Comparison of ENCODE assay signal across 10 mouse cellular contexts in the genomic region with DNA sequence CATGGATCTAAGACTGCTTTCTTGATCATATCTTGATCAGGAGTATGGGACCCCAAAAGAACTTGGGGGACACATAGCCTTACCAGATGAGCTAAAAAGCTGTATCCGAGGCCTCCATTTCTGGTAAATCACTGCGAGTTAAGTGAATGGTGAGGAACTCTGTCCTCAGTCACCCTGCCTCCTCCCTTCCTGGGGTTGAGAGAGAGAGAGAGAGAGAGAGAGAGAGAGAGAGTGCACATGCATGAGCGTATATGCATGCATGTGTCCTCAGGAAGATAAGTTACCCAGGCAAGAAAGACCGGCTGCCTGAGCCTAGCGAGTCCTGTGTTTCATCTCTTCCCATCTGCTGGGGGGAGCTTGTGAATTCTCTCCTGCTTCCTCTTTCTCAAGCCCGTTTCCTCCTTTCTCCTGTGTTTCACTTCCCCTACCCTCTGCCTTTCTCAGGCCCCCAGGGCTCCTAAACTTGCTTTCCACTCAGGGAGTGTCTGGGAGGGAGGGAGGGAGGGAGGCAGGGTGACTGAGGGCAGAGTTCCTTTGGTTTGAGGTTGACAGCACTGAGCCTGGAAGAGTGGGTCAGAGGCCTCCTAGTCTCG. TPM values are rescaled to one million over a fixed set of nuclear protein-coding genes. Genes with fewer than 3 reads are reported as not detected.
A peak's percentile ranks its signal among the peaks of the same experiment; 100 is the strongest.
DNase-seq lines count a peak whose midpoint lies in the region; ATAC-seq lines count a peak whose summit lies in the region.
"Had no signal": no experiment of that assay in that cellular context is flagged by ENCODE, and none has a peak within 500 bp of the region (broad histone marks: within the 10 kb centered on the region; RNA-seq: fewer than 3 reads in every experiment).

No protein-coding gene starts in this region.

- WGBS in embryonic facial prominence, embryonic 11.5 days, result 53% methylated on average over 7 of the region's 7 CpGs
- 52% methylated on average over 7 of the region's 7 CpGs for WGBS in embryonic facial prominence, embryonic 10.5 days
- WGBS in lung, embryonic 15.5 days, result 26% methylated on average over 7 of the region's 7 CpGs
- WGBS in intestine, embryonic 16.5 days, result 40% methylated on average over 7 of the region's 7 CpGs

- H3K9me3 ChIP-seq in embryonic facial prominence, embryonic 11.5 days (replicated peaks; ENCODE audit: control insufficient read depth, low read length), result no peaks in the 10 kb centered on the region; the same call in 1 of the 2 replicates
- H3K9me3 ChIP-seq in embryonic facial prominence, embryonic 10.5 days, result peaks cover 7% of the 10 kb centered on the region
- H3K9me3 ChIP-seq in lung, embryonic 15.5 days, result no peaks in the 10 kb centered on the region; the same call in 1 of the 2 replicates
- H3K9me3 ChIP-seq in intestine, embryonic 16.5 days (ENCODE audit: control insufficient read depth, low read length), result no peaks in the 10 kb centered on the region

- H3K27me3 ChIP-seq in embryonic facial prominence, embryonic 11.5 days (ENCODE audit: control insufficient read depth, insufficient read depth, low read length), result peaks cover 7% of the 10 kb centered on the region; the same call in 1 of the 2 replicates
- H3K27me3 ChIP-seq in embryonic facial prominence, embryonic 10.5 days (replicated peaks; ENCODE audit: low read depth, poor library complexity, severe bottlenecking), result peaks cover 30% of the 10 kb centered on the region
- peaks cover 11% of the 10 kb centered on the region for H3K27me3 ChIP-seq in lung, embryonic 15.5 days
- H3K27me3 ChIP-seq in intestine, embryonic 16.5 days (replicated peaks; ENCODE audit: control insufficient read depth, insufficient read depth, low read length), result no peaks in the 10 kb centered on the region
- H3K27me3 ChIP-seq in splenic B cell, adult 2 months (ENCODE audit: control insufficient read depth, insufficient read depth, low read length, poor library complexity, severe bottlenecking), result no peaks in the 10 kb centered on the region

- no peak overlapping the region for H3K27ac ChIP-seq in embryonic facial prominence, embryonic 11.5 days (replicated peaks; ENCODE audit: low read depth, low read length)
- no peak overlapping the region for H3K27ac ChIP-seq in embryonic facial prominence, embryonic 10.5 days (replicated peaks)
- H3K27ac ChIP-seq in lung, embryonic 15.5 days, result peak overlapping the region; percentile 83
- H3K27ac ChIP-seq in intestine, embryonic 16.5 days (ENCODE audit: low read length), result peak overlapping the region; percentile 77

- H3K4me1 ChIP-seq in embryonic facial prominence, embryonic 11.5 days (ENCODE audit: control insufficient read depth, insufficient read depth, low read length), result peaks cover 15% of the 10 kb centered on the region
- H3K4me1 ChIP-seq in embryonic facial prominence, embryonic 10.5 days, result peaks cover 69% of the 10 kb centered on the region
- peaks cover 63% of the 10 kb centered on the region for H3K4me1 ChIP-seq in lung, embryonic 15.5 days
- H3K4me1 ChIP-seq in intestine, embryonic 16.5 days (ENCODE audit: control insufficient read depth, insufficient read depth, low read length), result peaks cover 54% of the 10 kb centered on the region

- no peak overlapping the region for H3K4me3 ChIP-seq in embryonic facial prominence, embryonic 11.5 days (ENCODE audit: low read depth, low read length)
- no peak overlapping the region for H3K4me3 ChIP-seq in embryonic facial prominence, embryonic 10.5 days
- H3K4me3 ChIP-seq in lung, embryonic 15.5 days, result no peak overlapping the region
- no peak overlapping the region for H3K4me3 ChIP-seq in intestine, embryonic 16.5 days (ENCODE audit: low read length)

- 0 out of 2 replicates have a peak overlapping the region, but pooled peaks have one; percentile 6 for H3K9ac ChIP-seq in embryonic facial prominence, embryonic 11.5 days (replicated peaks; ENCODE audit: low read length)
- no peak overlapping the region for H3K9ac ChIP-seq in lung, embryonic 15.5 days
- H3K9ac ChIP-seq in intestine, embryonic 16.5 days (ENCODE audit: low read depth, low read length), result peak overlapping the region; percentile 33; the same call in 1 of the 2 replicates

- DNase-seq in embryonic facial prominence, embryonic 11.5 days (ENCODE audit: low spot score), result no peak
- no peak for DNase-seq in embryonic facial prominence, embryonic 10.5 days (ENCODE audit: low spot score)
- DNase-seq in lung, postnatal 14 days, result no peak
- peak; percentile 70 for DNase-seq in splenic B cell, adult 2 months (ENCODE audit: low read depth, low spot score)
- no peak for DNase-seq in right cerebral cortex, postnatal 14 days
- DNase-seq in adrenal gland, adult (ENCODE audit: inconsistent age in 2 of 2, low spot score in 1 of 2), result no peak
- DNase-seq: cerebellum, adult 11 months had no signal

- ATAC-seq in embryonic facial prominence, embryonic 11.5 days (replicated peaks; ENCODE audit: insufficient number of reproducible peaks, low FRiP score, low TSS enrichment, low read depth), result no peak
- ATAC-seq in lung, embryonic 15.5 days (ENCODE audit: borderline replicate concordance, extremely low read depth, low FRiP score, low TSS enrichment), result no peak
- ATAC-seq in intestine, embryonic 16.5 days, result no peak

- no peak overlapping the region for H3K4me2 ChIP-seq in embryonic facial prominence, embryonic 11.5 days (ENCODE audit: low read depth, low read length)
- no peak overlapping the region for H3K4me2 ChIP-seq in lung, embryonic 15.5 days
- H3K4me2 ChIP-seq in intestine, embryonic 16.5 days (ENCODE audit: low read depth, low read length), result no peak overlapping the region
- H3K4me2 ChIP-seq: midbrain, embryonic 11.5 days had no signal

- H3K36me3 ChIP-seq in embryonic facial prominence, embryonic 11.5 days (replicated peaks; ENCODE audit: control insufficient read depth, insufficient read depth, low read depth, low read length), result no peaks in the 10 kb centered on the region
- H3K36me3 ChIP-seq in embryonic facial prominence, embryonic 10.5 days (replicated peaks), result 0 out of 2 replicates have a peak, but pooled peaks cover 1% of the 10 kb centered on the region
- peaks cover 8% of the 10 kb centered on the region; the same call in 1 of the 2 replicates for H3K36me3 ChIP-seq in lung, embryonic 15.5 days
- H3K36me3 ChIP-seq in intestine, embryonic 16.5 days (ENCODE audit: control insufficient read depth, insufficient read depth, low read length), result no peaks in the 10 kb centered on the region
- H3K36me3 ChIP-seq in splenic B cell, adult 2 months (ENCODE audit: control insufficient read depth, insufficient read depth, low read length, poor library complexity, severe bottlenecking), result peaks cover 18% of the 10 kb centered on the region

RNA-seq across cellular contexts. Expression of a gene that starts 12.2 kb away (rescaled TPM):
- polyA plus RNA-seq in embryonic facial prominence, embryonic 11.5 days (2014; fragmentation: Nextera tagmentation; extraction: Ambion mirVana), result 23.2 and 24.8 TPM in 2 replicates
- 31.6 and 33.2 TPM in 2 replicates for polyA plus RNA-seq in embryonic facial prominence, embryonic 10.5 days (2016; fragmentation: Nextera tagmentation; extraction: Ambion mirVana)
- polyA plus RNA-seq in lung, embryonic 15.5 days (2015; fragmentation: Nextera tagmentation; extraction: Ambion mirVana), result 18.2 and 19.2 TPM in 2 replicates
- polyA plus RNA-seq in intestine, embryonic 16.5 days (2015; fragmentation: Nextera tagmentation; extraction: Ambion mirVana), result 21.6 and 22.0 TPM in 2 replicates

RNA-seq across cellular contexts. Expression of a gene that starts 19.9 kb away (rescaled TPM):
- polyA plus RNA-seq in embryonic facial prominence, embryonic 11.5 days (2014; fragmentation: Nextera tagmentation; extraction: Ambion mirVana), result 1.1 and 1.5 TPM in 2 replicates
- 1.2 and 1.5 TPM in 2 replicates for polyA plus RNA-seq in embryonic facial prominence, embryonic 10.5 days (2016; fragmentation: Nextera tagmentation; extraction: Ambion mirVana)
- polyA plus RNA-seq in lung, embryonic 15.5 days (2015; fragmentation: Nextera tagmentation; extraction: Ambion mirVana), result 2.9 and 3.5 TPM in 2 replicates
- 1.4 and 1.8 TPM in 2 replicates for polyA plus RNA-seq in intestine, embryonic 16.5 days (2015; fragmentation: Nextera tagmentation; extraction: Ambion mirVana)

RNA-seq across cellular contexts. Expression of a gene that starts 26.1 kb away (rescaled TPM):
- 29.4 and 29.7 TPM in 2 replicates for polyA plus RNA-seq in embryonic facial prominence, embryonic 11.5 days (2014; fragmentation: Nextera tagmentation; extraction: Ambion mirVana)
- 33.5 and 34.1 TPM in 2 replicates for polyA plus RNA-seq in embryonic facial prominence, embryonic 10.5 days (2016; fragmentation: Nextera tagmentation; extraction: Ambion mirVana)
- 26.8 and 30.9 TPM in 2 replicates for polyA plus RNA-seq in lung, embryonic 15.5 days (2015; fragmentation: Nextera tagmentation; extraction: Ambion mirVana)
- polyA plus RNA-seq in intestine, embryonic 16.5 days (2015; fragmentation: Nextera tagmentation; extraction: Ambion mirVana), result 21.4 and 22.5 TPM in 2 replicates

RNA-seq across cellular contexts. Expression of a gene that starts 31.7 kb away (rescaled TPM):
- polyA plus RNA-seq in embryonic facial prominence, embryonic 11.5 days (2014; fragmentation: Nextera tagmentation; extraction: Ambion mirVana), result 0.70 and 1.0 TPM in 2 replicates
- 2.6 and 3.6 TPM in 2 replicates for polyA plus RNA-seq in embryonic facial prominence, embryonic 10.5 days (2016; fragmentation: Nextera tagmentation; extraction: Ambion mirVana)
- polyA plus RNA-seq in lung, embryonic 15.5 days (2015; fragmentation: Nextera tagmentation; extraction: Ambion mirVana), result 2.1 and 2.6 TPM in 2 replicates
- polyA plus RNA-seq in intestine, embryonic 16.5 days (2015; fragmentation: Nextera tagmentation; extraction: Ambion mirVana), result 1.6 and 2.1 TPM in 2 replicates

RNA-seq across cellular contexts. Expression of a gene that starts 47.7 kb away (rescaled TPM):
- 63.1 and 69.5 TPM in 2 replicates for polyA plus RNA-seq in embryonic facial prominence, embryonic 11.5 days (2014; fragmentation: Nextera tagmentation; extraction: Ambion mirVana)
- 93.5 and 101 TPM in 2 replicates for polyA plus RNA-seq in embryonic facial prominence, embryonic 10.5 days (2016; fragmentation: Nextera tagmentation; extraction: Ambion mirVana)
- polyA plus RNA-seq in lung, embryonic 15.5 days (2015; fragmentation: Nextera tagmentation; extraction: Ambion mirVana), result 75.7 and 78.7 TPM in 2 replicates
- polyA plus RNA-seq in intestine, embryonic 16.5 days (2015; fragmentation: Nextera tagmentation; extraction: Ambion mirVana), result 82.6 and 87.2 TPM in 2 replicates

Comparison
In these comparisons a context has a peak if more than half of its experiments do, and no peak if none do; other contexts are left out.
1. H3K27ac ChIP-seq: peak in lung, embryonic 15.5 days (single experiment) and intestine, embryonic 16.5 days (single experiment); none in embryonic facial prominence, embryonic 11.5 days (single experiment) and embryonic facial prominence, embryonic 10.5 days (single experiment).